Mouse (Mus musculus) heart, embryonic 11.5 days (tissue): ENCODE measurements around the gene Nubp2. TPM values are rescaled to one million over a fixed set of nuclear protein-coding genes. Genes with fewer than 3 reads are reported as not detected.

ENCODE experiments used
- ATAC-seq: fragments of 200-750 bp; cut with Nextera tagmentation; replicated peaks from 2 replicates; pipeline ENCODE4 v1.8.0; 2017; ENCODE audit warnings: moderate library complexity; ENCODE audit not compliant: insufficient number of reproducible peaks, low FRiP score, low TSS enrichment
- H3K27ac ChIP-seq: fragments of 300-500 bp; sonication (generic); 2 replicates; pipeline ENCODE4 v1.5.1; 2014; ENCODE audit warnings: mild to moderate bottlenecking, low read depth, low read length
- H3K27me3 ChIP-seq: fragments of 300-500 bp; sonication (generic); 2 replicates; pipeline ENCODE4 v1.6.1; 2014; ENCODE audit warnings: mild to moderate bottlenecking, low read length, mixed read lengths; ENCODE audit not compliant: control insufficient read depth, insufficient read depth
- H3K36me3 ChIP-seq: fragments of 300-500 bp; sonication (generic); 2 replicates; pipeline ENCODE4 v1.6.1; 2014; ENCODE audit warnings: mild to moderate bottlenecking, low read length, moderate library complexity, mixed read lengths; ENCODE audit not compliant: control insufficient read depth, insufficient read depth
- H3K4me1 ChIP-seq: fragments of 300-500 bp; sonication (generic); 2 replicates; pipeline ENCODE4 v1.6.1; 2014; ENCODE audit warnings: low read length; ENCODE audit not compliant: control insufficient read depth, insufficient read depth
- H3K4me2 ChIP-seq: fragments of 300-500 bp; sonication (generic); 2 replicates; pipeline ENCODE4 v1.6.1; 2014; ENCODE audit warnings: mild to moderate bottlenecking, moderate library complexity
- H3K4me3 ChIP-seq: fragments of 300-500 bp; sonication (generic); 2 replicates; pipeline ENCODE4 v1.5.1; 2014; ENCODE audit warnings: low read depth, low read length
- H3K9ac ChIP-seq: fragments of 300-500 bp; sonication (generic); 2 replicates; pipeline ENCODE4 v1.6.1; 2014; ENCODE audit warnings: mild to moderate bottlenecking, low read depth, low read length, moderate library complexity
- H3K9me3 ChIP-seq: fragments of 300-500 bp; sonication (generic); replicated peaks from 2 replicates; pipeline ENCODE4 v1.6.1; 2016; ENCODE audit warnings: low read length; ENCODE audit not compliant: control insufficient read depth
- WGBS: fragments of 180-500 bp; shearing (Covaris S2); extraction: QIAGEN DNeasy Blood & Tissue Kit; methylation state at CpG from one replicate; pipeline ENCODE4 v1.1.7; 2014; ENCODE audit not compliant: insufficient replicate concordance; 5-methylcytosine and 5-hydroxymethylcytosine counted together
- polyA plus RNA-seq: library from polyadenylated mRNA; unstranded; fragments of >200 nt; fragmentation: Nextera tagmentation; extraction: Ambion mirVana; gene quantifications from 2 replicates; pipeline ENCODE4 v1.2.1, GENCODE M21; 2014

Gene Nubp2
- polyA plus RNA-seq, 1 experiment from 2014 or later, result 42.3 TPM

- no peaks in the 10 kb centered on the region for H3K9me3 ChIP-seq
- H3K36me3 ChIP-seq, result peaks cover 41% of the 10 kb centered on the region
- H3K9ac ChIP-seq, result peak within 1 kb of the TSS; percentile 84
- 2% methylated on average over 50 of the region's 50 CpGs for WGBS
- H3K27me3 ChIP-seq, result no peaks in the 10 kb centered on the region
- H3K4me1 ChIP-seq, result peaks cover 35% of the 10 kb centered on the region
- H3K4me3 ChIP-seq, result peak within 1 kb of the TSS; percentile 69
- peak within 1 kb of the TSS; percentile 84 for H3K4me2 ChIP-seq
- H3K27ac ChIP-seq, result peak within 1 kb of the TSS; percentile 70
- 0 out of 2 replicates have a peak, but pooled peaks have one; percentile 68 for ATAC-seq
These were observed 10.3 kb upstream of the Nubp2 start, which contains the start of gene Nme3 for GRCm38 (mm10) chr17:24896241-24896992. Gene Nme3 (plus strand): TSS chr17:24896500.

GRCm38 (mm10) chr17:24895571-24896240 lies 9.6 kb upstream of the Nubp2 start:
- peak overlapping the region; percentile 70 for H3K27ac ChIP-seq
- peak overlapping the region; percentile 84 for H3K4me2 ChIP-seq
- ATAC-seq, result no peak
- 14% methylated on average over 23 of the region's 23 CpGs for WGBS
- peak overlapping the region; percentile 84 for H3K9ac ChIP-seq
- peaks cover 35% of the 10 kb centered on the region for H3K4me1 ChIP-seq
- H3K4me3 ChIP-seq, result peak overlapping the region; percentile 69
- H3K9me3 ChIP-seq, result no peaks in the 10 kb centered on the region
- H3K36me3 ChIP-seq, result peaks cover 41% of the 10 kb centered on the region
- H3K27me3 ChIP-seq, result no peaks in the 10 kb centered on the region

GRCm38 (mm10) chr17:24894995-24895547 lies 8.9 kb upstream of the Nubp2 start, which contains the start of the genes Eme2 and Mrps34:
Gene Eme2 (minus strand): TSS chr17:24895087.
Gene Mrps34 (plus strand): TSS chr17:24895116.
- 0 out of 2 replicates have a peak, but pooled peaks have one; percentile 9 for ATAC-seq
- Histone ChIP-seq H3K4me3 (peak within 1 kb of the TSS; percentile 69), H3K9ac (peak within 1 kb of the TSS; percentile 84), H3K9me3 (no peaks in the 10 kb centered on the region), H3K36me3 (peaks cover 34% of the 10 kb centered on the region), H3K4me1 (peaks cover 35% of the 10 kb centered on the region), H3K27me3 (no peaks in the 10 kb centered on the region), H3K27ac (peak within 1 kb of the TSS; percentile 70), H3K4me2 (peak within 1 kb of the TSS; percentile 84)
- under 1% methylated on average over 53 of the region's 62 CpGs for WGBS

GRCm38 (mm10) chr17:24894061-24894994 lies 8.2 kb upstream of the Nubp2 start:
- H3K4me1 ChIP-seq, result peaks cover 35% of the 10 kb centered on the region
- H3K27me3 ChIP-seq, result no peaks in the 10 kb centered on the region
- H3K4me2 ChIP-seq, result peak overlapping the region; percentile 84
- WGBS, result 10% methylated on average over 31 of the region's 31 CpGs
- H3K27ac ChIP-seq, result peak overlapping the region; percentile 70
- ATAC-seq, result no peak
- peak overlapping the region; percentile 84 for H3K9ac ChIP-seq
- peaks cover 27% of the 10 kb centered on the region for H3K36me3 ChIP-seq
- H3K4me3 ChIP-seq, result peak overlapping the region; percentile 69
- no peaks in the 10 kb centered on the region for H3K9me3 ChIP-seq

- Histone ChIP-seq H3K4me3 (no peak overlapping the region), H3K27ac (no peak overlapping the region), H3K9ac (no peak overlapping the region), H3K27me3 (no peaks in the 10 kb centered on the region), H3K4me1 (peaks cover 31% of the 10 kb centered on the region), H3K4me2 (no peak overlapping the region), H3K9me3 (no peaks in the 10 kb centered on the region), H3K36me3 (peaks cover 20% of the 10 kb centered on the region)
- 88% methylated on average over 2 of the region's 2 CpGs for WGBS
- ATAC-seq, result no peak
These were observed 7.1 kb upstream of the Nubp2 start for GRCm38 (mm10) chr17:24893276-24893675.

- Histone ChIP-seq H3K9me3 (no peaks in the 10 kb centered on the region), H3K4me1 (peaks cover 33% of the 10 kb centered on the region), H3K9ac (no peak overlapping the region), H3K36me3 (peaks cover 20% of the 10 kb centered on the region), H3K4me3 (no peak overlapping the region), H3K4me2 (no peak overlapping the region), H3K27ac (no peak overlapping the region), H3K27me3 (no peaks in the 10 kb centered on the region)
- 89% methylated on average over 12 of the region's 12 CpGs for WGBS
- ATAC-seq, result no peak
These were observed 6.6 kb upstream of the Nubp2 start for GRCm38 (mm10) chr17:24892785-24893184.

- H3K9me3 ChIP-seq, result no peaks in the 10 kb centered on the region
- 86% methylated on average over 12 of the region's 13 CpGs for WGBS
- no peak overlapping the region for H3K9ac ChIP-seq
- no peak overlapping the region for H3K4me2 ChIP-seq
- peaks cover 16% of the 10 kb centered on the region for H3K36me3 ChIP-seq
- H3K4me3 ChIP-seq, result no peak overlapping the region
- H3K4me1 ChIP-seq, result peaks cover 26% of the 10 kb centered on the region
- no peak for ATAC-seq
- H3K27ac ChIP-seq, result no peak overlapping the region
- H3K27me3 ChIP-seq, result no peaks in the 10 kb centered on the region
These were observed 5.2 kb upstream of the Nubp2 start for GRCm38 (mm10) chr17:24891321-24891720.
